Mouse (Mus musculus) frontal cortex, postnatal 36 days (tissue): ENCODE measurements around the gene Pou2af1.
A peak's percentile ranks its signal among the peaks of the same experiment; 100 is the strongest.

Source experiments
- DNase-seq, 2 experiments: peaks; one replicate each; pipeline ENCODE4 v3.0.0; 2022; ENCODE audit warnings: low spot score in 2 of 2

Gene Pou2af1

GRCm38 (mm10) chr9:51225636-51226166, 12.2 kb downstream of the Pou2af1 start:
- DNase-seq = no peak

GRCm38 (mm10) chr9:51230701-51231389, 17.3 kb downstream of the Pou2af1 start:
- no peak for DNase-seq

- DNase-seq = no peak
Measured at GRCm38 (mm10) chr9:51232163-51232562, 18.7 kb downstream of the Pou2af1 start.

GRCm38 (mm10) chr9:51238741-51239385, 25.4 kb downstream of the Pou2af1 start:
- DNase-seq = peak; percentile 72 to 74

- DNase-seq = no peak
Measured at GRCm38 (mm10) chr9:51256780-51257502, 43.4 kb downstream of the Pou2af1 start.

- DNase-seq = no peak
Measured at GRCm38 (mm10) chr9:51258426-51258825, 44.9 kb downstream of the Pou2af1 start.

- DNase-seq = no peak
Measured at GRCm38 (mm10) chr9:51268852-51269251, 55.3 kb downstream of the Pou2af1 start.

GRCm38 (mm10) chr9:51271073-51271472, 57.6 kb downstream of the Pou2af1 start:
- DNase-seq = no peak

GRCm38 (mm10) chr9:51272102-51272501, 58.6 kb downstream of the Pou2af1 start:
- no peak for DNase-seq

- no peak for DNase-seq
Measured at GRCm38 (mm10) chr9:51273581-51274154, 60.2 kb downstream of the Pou2af1 start.

- no peak for DNase-seq
Measured at GRCm38 (mm10) chr9:51274678-51275077, 61.2 kb downstream of the Pou2af1 start.

GRCm38 (mm10) chr9:51277834-51278498, 64.5 kb downstream of the Pou2af1 start:
- DNase-seq = no peak

GRCm38 (mm10) chr9:51278500-51279381, 65.2 kb downstream of the Pou2af1 start, which contains the start of gene Colca2:
Gene Colca2 (minus strand): TSS chr9:51278569.
- DNase-seq = peak; percentile 51 to 57

- DNase-seq = no peak
Measured at GRCm38 (mm10) chr9:51286079-51286478, 72.6 kb downstream of the Pou2af1 start.
